Mouse (Mus musculus): ENCODE data around the gene Mrln.

GRCm38 (mm10) chr10:70194283-70194682 is 10.2 kb upstream of the Mrln start:
- no peak for TF ChIP-seq CTCF (IDR thresholded peaks at IDR 0.05; ENCODE audit: low read depth)
- no peak for TF ChIP-seq EP300 (IDR thresholded peaks at IDR 0.05; ENCODE audit: low read depth)

Data from liver, postnatal 0 days (tissue).